Mouse (Mus musculus): ENCODE results near the gene Kif22.
A peak's percentile ranks its signal among the peaks of the same experiment; 100 is the strongest.

The Kif22 gene

GRCm38 (mm10) chr7:126986319-126986718, 56.0 kb downstream of the Kif22 start:
- DNase-seq (ENCODE audit: low read depth in 2 of 2, low spot score in 2 of 2), result no peak

- DNase-seq (ENCODE audit: low read depth in 2 of 2, low spot score in 2 of 2), result no peak
Observed at GRCm38 (mm10) chr7:126984667-126985444, 57.4 kb downstream of the Kif22 start.

- DNase-seq (ENCODE audit: low read depth in 2 of 2, low spot score in 2 of 2), result no peak
Observed at GRCm38 (mm10) chr7:126983113-126983512, 59.2 kb downstream of the Kif22 start.

DNA sequence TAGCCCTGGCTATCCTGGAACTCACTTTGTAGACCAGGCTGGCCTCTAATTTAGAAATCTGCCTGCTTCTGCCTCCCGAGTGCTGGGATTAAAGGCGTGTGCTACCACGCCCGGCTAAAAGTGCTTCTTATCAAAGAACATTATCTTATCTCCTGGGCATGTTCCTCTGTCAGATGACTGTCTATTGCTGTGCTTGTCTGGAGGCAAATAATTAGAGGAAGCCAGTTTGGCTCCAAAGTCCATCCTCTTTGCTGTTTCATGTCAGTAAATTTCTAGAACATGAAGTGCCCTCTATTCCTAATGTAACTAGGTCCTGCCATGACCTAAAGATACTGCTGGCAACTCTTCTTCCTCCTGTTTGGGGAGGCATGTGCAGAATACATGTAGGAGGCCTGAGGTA, 60.2 kb downstream of the Kif22 start:
- DNase-seq (ENCODE audit: low read depth in 2 of 2, low spot score in 2 of 2), result no peak

- no peak for DNase-seq (ENCODE audit: low read depth in 2 of 2, low spot score in 2 of 2)
Observed at GRCm38 (mm10) chr7:126981601-126982000, 60.7 kb downstream of the Kif22 start.

DNA sequence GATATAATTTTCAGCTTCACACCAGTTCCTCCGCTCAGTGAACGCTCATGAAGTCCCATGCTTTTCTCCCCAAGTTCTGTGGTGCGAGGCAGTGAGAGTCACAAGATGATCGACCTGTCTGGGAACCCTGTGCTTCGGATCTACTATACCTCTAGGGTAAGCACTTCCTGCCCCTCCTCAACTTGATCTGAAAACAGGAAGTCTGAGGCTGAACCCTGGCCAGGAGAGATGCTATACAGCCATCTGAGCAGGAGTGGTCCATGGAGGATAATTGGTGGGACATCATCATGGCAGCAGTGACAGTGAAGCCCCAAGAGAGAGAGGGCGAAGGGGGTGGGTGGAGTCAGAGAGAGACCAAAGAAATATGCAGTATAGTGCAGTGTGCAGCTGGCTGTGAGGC, 63.4 kb downstream of the Kif22 start:
- DNase-seq (ENCODE audit: low read depth in 2 of 2, low spot score in 2 of 2), result peak; percentile 11 to 30
